9 mouse cellular contexts compared by ENCODE assay signal in genomic region chr19:24621610-24622220, GRCm38 (mm10). TPM values are rescaled to one million over a fixed set of nuclear protein-coding genes. Genes with fewer than 3 reads are reported as not detected.
DNase-seq lines count a peak whose midpoint lies in the region; ATAC-seq and TF ChIP-seq lines count a peak whose summit lies in the region.
"Had no signal": no experiment of that assay in that cellular context is flagged by ENCODE, and none has a peak within 500 bp of the region (broad histone marks: within the 10 kb centered on the region; RNA-seq: fewer than 3 reads in every experiment).

No protein-coding gene starts in this region.

- H3K27ac ChIP-seq in heart, adult 2 months = no peak overlapping the region
- H3K27ac ChIP-seq in forebrain, embryonic 16.5 days (ENCODE audit: low read length) = no peak overlapping the region
- no peak overlapping the region for H3K27ac ChIP-seq in hindbrain, embryonic 16.5 days (ENCODE audit: low read depth, low read length)
- no peak overlapping the region for H3K27ac ChIP-seq in midbrain, embryonic 14.5 days (replicated peaks; ENCODE audit: low read depth, low read length)

- peak; percentile 98; the same call in 1 of the 2 replicates for TF ChIP-seq CTCF in heart, adult 2 months (IDR thresholded peaks at IDR 0.05)

- intact Hi-C loops in heart, adult 2 months (cut with DNase I) = loop anchor here (1.0 to 5.0 kb wide), 2 partner anchors 250 to 266 kb away; no protein-coding TSS in a partner anchor
- intact Hi-C loops in heart, postnatal 25 days (cut with DNase I) = loop anchor here (1.0 kb wide), 1 partner anchor 250 kb away; no protein-coding TSS in a partner anchor
- intact Hi-C loops in left cerebral cortex, postnatal 10 days (cut with DNase I) = loop anchor here (5.0 kb wide), 1 partner anchor 251 kb away; no protein-coding TSS in a partner anchor

- ATAC-seq in forebrain, embryonic 16.5 days = peak; percentile 71
- ATAC-seq in hindbrain, embryonic 16.5 days = peak; percentile 54; the same call in 1 of the 2 replicates
- peak; percentile 57; the same call in 1 of the 2 replicates for ATAC-seq in midbrain, embryonic 14.5 days (ENCODE audit: low FRiP score, low TSS enrichment)

- no peak overlapping the region for H3K9ac ChIP-seq in heart, adult 2 months (ENCODE audit: low read depth, low read length)
- no peak overlapping the region for H3K9ac ChIP-seq in forebrain, embryonic 16.5 days (replicated peaks; ENCODE audit: low read depth, low read length)
- no peak overlapping the region for H3K9ac ChIP-seq in hindbrain, embryonic 16.5 days (ENCODE audit: low read depth, low read length)
- H3K9ac ChIP-seq in midbrain, embryonic 14.5 days (replicated peaks; ENCODE audit: low read length) = no peak overlapping the region

- H3K27me3 ChIP-seq in heart, adult 2 months (ENCODE audit: control insufficient read depth, insufficient read depth, low read length) = no peaks in the 10 kb centered on the region
- H3K27me3 ChIP-seq in forebrain, embryonic 16.5 days (replicated peaks; ENCODE audit: control insufficient read depth, insufficient read depth, low read length) = no peaks in the 10 kb centered on the region
- no peaks in the 10 kb centered on the region for H3K27me3 ChIP-seq in hindbrain, embryonic 16.5 days (replicated peaks; ENCODE audit: control insufficient read depth, insufficient read depth, low read length)
- no peaks in the 10 kb centered on the region for H3K27me3 ChIP-seq in midbrain, embryonic 14.5 days (ENCODE audit: control insufficient read depth, insufficient read depth, low read length)

- no peak for TF ChIP-seq POLR2A in heart, adult 2 months (IDR thresholded peaks at IDR 0.05; ENCODE audit: insufficient read depth, low read depth, low read length)

- no peak for TF ChIP-seq EP300 in heart, adult 2 months (IDR thresholded peaks at IDR 0.05; ENCODE audit: insufficient read depth, low read depth, low read length)

- H3K4me1 ChIP-seq in heart, adult 2 months (ENCODE audit: control insufficient read depth, insufficient read depth, low read length) = no peaks in the 10 kb centered on the region
- H3K4me1 ChIP-seq in forebrain, embryonic 16.5 days (replicated peaks; ENCODE audit: control insufficient read depth, insufficient read depth, low read length) = no peaks in the 10 kb centered on the region
- H3K4me1 ChIP-seq in hindbrain, embryonic 16.5 days (ENCODE audit: control insufficient read depth, insufficient read depth, low read depth, low read length) = no peaks in the 10 kb centered on the region
- no peaks in the 10 kb centered on the region for H3K4me1 ChIP-seq in midbrain, embryonic 14.5 days (ENCODE audit: control insufficient read depth, insufficient read depth, low read length)

- WGBS in heart, adult 2 months = 25% methylated on average over 8 of the region's 8 CpGs
- 31% methylated on average over 8 of the region's 8 CpGs for WGBS in forebrain, embryonic 16.5 days
- 32% methylated on average over 8 of the region's 8 CpGs for WGBS in hindbrain, embryonic 16.5 days
- WGBS in midbrain, embryonic 14.5 days = 32% methylated on average over 8 of the region's 8 CpGs

- no peak overlapping the region for H3K4me2 ChIP-seq in forebrain, embryonic 16.5 days (ENCODE audit: low read length)
- H3K4me2 ChIP-seq in hindbrain, embryonic 16.5 days (ENCODE audit: low read length) = no peak overlapping the region
- no peak overlapping the region for H3K4me2 ChIP-seq in midbrain, embryonic 14.5 days (ENCODE audit: low read length)

- no peaks in the 10 kb centered on the region for H3K9me3 ChIP-seq in forebrain, embryonic 16.5 days (ENCODE audit: control insufficient read depth, low read length)
- H3K9me3 ChIP-seq in hindbrain, embryonic 16.5 days (ENCODE audit: control insufficient read depth, low read length) = no peaks in the 10 kb centered on the region
- no peaks in the 10 kb centered on the region for H3K9me3 ChIP-seq in midbrain, embryonic 14.5 days (ENCODE audit: control insufficient read depth, low read length)

- no peak overlapping the region for H3K4me3 ChIP-seq in heart, adult 2 months
- H3K4me3 ChIP-seq in forebrain, embryonic 16.5 days (replicated peaks; ENCODE audit: low read length) = no peak overlapping the region
- H3K4me3 ChIP-seq in hindbrain, embryonic 16.5 days (ENCODE audit: low read length) = no peak overlapping the region
- H3K4me3 ChIP-seq in midbrain, embryonic 14.5 days (replicated peaks; ENCODE audit: low read depth, low read length) = no peak overlapping the region
- H3K4me3 ChIP-seq: myocyte had no signal

- peak; percentile 58 to 75 for DNase-seq in heart, adult 2 months
- no peak for DNase-seq in heart, postnatal 25 days (ENCODE audit: low spot score)
- peak; percentile 71 to 79 for DNase-seq in cerebellum, adult 18-20 months
- DNase-seq in left cerebral cortex, postnatal 10 days (ENCODE audit: extremely low spot score in 1 of 2, low spot score in 2 of 2) = peak; percentile 25 to 71
- DNase-seq in midbrain, embryonic 14.5 days = peak; percentile 90
- peak; percentile 52 to 77 for DNase-seq in spleen, adult 18-20 months

- no peaks in the 10 kb centered on the region for H3K79me2 ChIP-seq in heart, adult 2 months (replicated peaks; ENCODE audit: control insufficient read depth, insufficient read depth, low read length)

- H3K36me3 ChIP-seq in heart, adult 2 months (ENCODE audit: control insufficient read depth, insufficient read depth, low read length) = no peaks in the 10 kb centered on the region
- no peaks in the 10 kb centered on the region for H3K36me3 ChIP-seq in forebrain, embryonic 16.5 days (ENCODE audit: control insufficient read depth, insufficient read depth)
- no peaks in the 10 kb centered on the region for H3K36me3 ChIP-seq in hindbrain, embryonic 16.5 days (ENCODE audit: control insufficient read depth, insufficient read depth, low read length)
- H3K36me3 ChIP-seq in midbrain, embryonic 14.5 days (ENCODE audit: control insufficient read depth, insufficient read depth, low read length) = no peaks in the 10 kb centered on the region

RNA-seq across cellular contexts. Expression of gene Tmem252, which starts 52.1 kb away (rescaled TPM):
- total RNA-seq in heart, adult 2 months (2021) = under 1 TPM; 0.08 to 0.11 TPM
- 0.10 and 0.15 TPM in 2 replicates for polyA plus RNA-seq in heart, adult 2 months (2012; rRNA removed)
- under 1 TPM; 0.08 to 0.13 TPM for total RNA-seq in heart, postnatal 25 days (2021)
- 1.3 and 2.0 TPM in 2 replicates for polyA plus RNA-seq in forebrain, embryonic 16.5 days (2015; fragmentation: Nextera tagmentation; extraction: Ambion mirVana)
- polyA plus RNA-seq in hindbrain, embryonic 16.5 days (2015; fragmentation: Nextera tagmentation; extraction: Ambion mirVana) = 2.1 and 2.4 TPM in 2 replicates
- under 1 TPM; 0.61 to 0.84 TPM for total RNA-seq in left cerebral cortex, postnatal 10 days (2021)
- 1.2 and 2.0 TPM in 2 replicates for polyA plus RNA-seq in midbrain, embryonic 14.5 days (2014; fragmentation: Nextera tagmentation; extraction: Ambion mirVana)
